Mouse (Mus musculus): Measurements from ENCODE around the gene Hist1h3e.

Hist1h3e gene

DNA sequence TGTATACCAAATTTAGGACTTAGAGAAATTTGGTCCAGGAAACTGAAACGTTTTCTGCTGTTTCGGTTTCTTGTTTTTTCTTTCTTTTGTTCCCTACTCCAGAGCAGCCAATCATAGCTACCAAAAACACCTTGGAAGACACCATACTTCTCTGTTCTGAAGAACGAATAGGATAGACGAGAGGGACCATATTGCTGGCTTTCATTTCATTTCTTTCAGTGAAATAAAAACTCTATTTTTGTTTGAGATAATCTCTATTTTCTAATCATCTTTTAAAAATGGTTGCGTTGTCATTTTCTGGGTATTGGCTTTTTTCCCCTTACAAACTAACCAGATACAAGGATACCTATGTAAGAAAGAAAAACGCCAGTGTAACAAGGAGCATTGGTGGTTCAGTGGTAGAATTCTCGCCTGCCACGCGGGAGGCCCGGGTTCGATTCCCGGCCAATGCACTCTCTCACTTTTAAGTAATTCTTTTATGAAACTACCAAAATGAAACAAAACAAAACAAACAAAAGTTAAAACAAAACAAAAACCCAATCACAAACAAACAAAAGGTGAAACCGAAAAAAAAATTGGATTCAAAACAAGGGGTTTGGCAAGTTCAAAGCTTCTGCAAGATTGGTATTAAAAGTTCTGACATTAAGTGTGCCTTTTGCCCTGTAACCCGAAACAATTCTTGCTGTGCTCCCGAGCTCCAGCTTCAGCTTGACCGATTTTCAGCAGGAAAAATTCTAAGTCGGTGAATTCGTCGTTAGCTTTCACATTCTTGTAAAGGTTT lies 45.2 kb downstream of the Hist1h3e start:
- peak; percentile 84 to 91 for DNase-seq

DNA sequence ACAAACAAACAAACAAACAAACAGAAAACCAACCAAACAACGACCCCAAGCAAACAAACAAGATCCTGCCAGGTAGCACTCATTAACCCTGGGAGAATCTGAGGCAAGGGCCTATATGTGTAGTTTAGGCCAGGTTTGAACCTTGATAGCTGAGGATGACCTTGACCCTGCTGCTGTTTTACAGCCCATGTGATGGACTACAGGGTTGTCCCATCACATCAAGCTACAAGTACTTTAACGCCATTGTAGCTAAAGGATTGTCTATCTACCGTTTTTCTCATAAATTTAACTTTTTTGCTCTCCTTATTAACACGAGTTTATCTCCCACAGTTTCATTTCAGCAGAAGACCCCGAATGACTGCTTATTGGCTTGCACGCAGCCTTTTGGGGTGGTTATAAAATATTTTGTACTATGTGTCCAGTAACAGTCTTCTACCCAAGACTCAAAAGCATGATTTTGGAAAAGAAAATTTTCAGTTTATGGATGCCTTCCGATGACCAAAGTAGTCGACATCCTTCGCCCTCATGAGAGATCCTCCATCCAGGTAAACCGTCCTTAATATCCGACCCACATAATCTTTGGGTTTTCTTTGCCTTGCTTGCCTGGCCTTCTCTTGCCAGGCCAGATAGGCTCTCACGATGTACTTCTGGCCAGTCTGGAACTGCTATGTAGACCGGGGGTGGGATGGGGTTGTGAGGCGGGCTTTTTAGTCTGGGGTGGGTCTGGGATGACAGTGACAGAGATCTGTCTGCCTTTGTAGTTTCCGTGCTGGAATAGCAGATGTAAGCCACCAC lies 46.1 kb downstream of the Hist1h3e start:
- peak in 1 of 2 experiments; percentile 28 for DNase-seq

DNA sequence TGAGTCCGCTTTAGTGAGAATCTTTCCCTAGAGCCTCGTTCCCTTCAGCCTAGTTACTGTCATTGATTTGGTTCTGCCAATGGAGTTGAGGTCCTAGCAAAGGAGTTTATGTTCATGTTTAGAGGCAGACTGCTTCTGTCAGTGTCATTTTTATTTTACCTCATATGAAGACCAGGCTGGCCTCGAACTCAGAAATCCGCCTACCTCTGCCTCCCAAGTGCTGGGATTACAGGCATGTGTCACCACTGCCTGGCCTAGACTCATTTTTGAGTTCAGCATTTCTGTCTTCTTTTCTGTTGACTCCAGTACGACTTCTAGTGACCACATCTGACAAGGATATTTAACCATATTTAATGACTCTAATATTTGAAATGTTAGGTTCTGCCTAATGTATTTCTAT lies 46.9 kb downstream of the Hist1h3e start:
- no peak for DNase-seq

DNA sequence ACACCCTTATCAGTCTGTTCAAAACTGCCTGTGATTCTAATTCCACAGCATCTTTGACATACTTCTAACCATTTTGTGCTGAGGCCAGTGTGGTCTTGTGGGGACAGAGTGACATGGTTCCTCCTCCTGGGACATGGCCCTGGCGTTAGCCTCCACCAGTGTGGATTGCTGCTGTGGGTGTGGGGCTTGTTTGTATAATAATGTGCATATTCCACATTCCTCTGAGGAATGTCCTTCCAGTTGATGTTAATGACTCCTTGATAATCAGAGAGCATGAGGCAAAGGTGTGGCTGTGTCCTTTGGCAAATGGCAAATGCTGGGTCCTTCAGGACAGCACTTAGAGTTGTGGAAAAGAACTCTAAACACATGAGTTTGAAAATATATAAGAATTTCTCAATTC lies 48.7 kb downstream of the Hist1h3e start:
- no peak for DNase-seq

All from cerebellum, postnatal 10 days (tissue).